Mouse (Mus musculus): ENCODE results near the gene Cyp2a4.
"Not testable (repeated sequence)": the region's sequence is repeated elsewhere in the genome, so short reads cannot be mapped to it uniquely, and the experiment has no call there.

DNA sequence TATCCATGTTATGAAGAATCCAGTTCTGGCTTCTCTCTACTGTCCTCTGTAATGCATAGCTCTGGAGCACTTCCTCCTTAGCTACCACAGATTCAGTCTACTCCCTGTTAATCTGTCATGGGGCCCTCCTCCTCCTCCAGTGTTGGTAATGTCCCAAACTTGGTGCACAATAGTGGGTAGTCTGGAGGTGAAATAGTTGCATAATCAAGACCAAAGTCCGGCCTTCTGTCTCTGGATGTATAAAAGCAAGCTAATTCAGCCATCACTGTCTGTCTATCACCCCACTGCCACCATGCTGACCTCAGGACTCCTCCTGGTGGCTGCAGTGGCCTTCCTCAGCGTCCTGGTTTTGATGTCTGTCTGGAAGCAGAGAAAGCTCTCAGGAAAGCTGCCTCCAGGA, at the start of gene Cyp2a4:
- TF ChIP-seq CTCF, EP300 (IDR thresholded peaks at IDR 0.05; ENCODE audit: low read depth): not testable (repeated sequence)

All from liver, postnatal 0 days (tissue).